Mouse (Mus musculus) intestine, postnatal 0 days (tissue): ENCODE data around the gene Pdcd5. TPM values are rescaled to one million over a fixed set of nuclear protein-coding genes. Genes with fewer than 3 reads are reported as not detected.

Experiments
- ATAC-seq: fragments of 200-750 bp; cut with Nextera tagmentation; 2 replicates; pipeline ENCODE4 v1.8.0; 2017; ENCODE audit warnings: mild to moderate bottlenecking, moderate TSS enrichment, moderate library complexity
- H3K27ac ChIP-seq: fragments of 300-500 bp; sonication (generic); 2 replicates; pipeline ENCODE4 v1.5.1; 2014; ENCODE audit warnings: mild to moderate bottlenecking, low read depth, low read length, moderate library complexity
- H3K27me3 ChIP-seq: fragments of 300-500 bp; sonication (generic); replicated peaks from 2 replicates; pipeline ENCODE4 v1.6.1; 2014; ENCODE audit warnings: low read length, mixed read lengths; ENCODE audit not compliant: control insufficient read depth, insufficient read depth
- H3K36me3 ChIP-seq: fragments of 300-500 bp; sonication (generic); 2 replicates; pipeline ENCODE4 v1.6.1; 2014; ENCODE audit warnings: mild to moderate bottlenecking, moderate library complexity; ENCODE audit not compliant: control insufficient read depth, insufficient read depth
- H3K4me1 ChIP-seq: fragments of 300-500 bp; sonication (generic); replicated peaks from 2 replicates; pipeline ENCODE4 v1.6.1; 2014; ENCODE audit warnings: antibody characterized with exemption, low read length, mixed read lengths; ENCODE audit not compliant: control insufficient read depth, insufficient read depth
- H3K4me2 ChIP-seq: fragments of 300-500 bp; sonication (generic); replicated peaks from 2 replicates; pipeline ENCODE4 v1.6.1; 2014; ENCODE audit warnings: low read depth, mild to moderate bottlenecking, moderate library complexity
- H3K4me3 ChIP-seq: fragments of 300-500 bp; sonication (generic); 2 replicates; pipeline ENCODE4 v1.5.1; 2014; ENCODE audit warnings: low read depth, low read length
- H3K9ac ChIP-seq: fragments of 300-500 bp; sonication (generic); 2 replicates; pipeline ENCODE4 v1.6.1; 2014; ENCODE audit warnings: mild to moderate bottlenecking, low read depth, low read length
- H3K9me3 ChIP-seq: fragments of 300-500 bp; sonication (generic); 2 replicates; pipeline ENCODE4 v1.6.1; 2016; ENCODE audit warnings: mixed run types; ENCODE audit not compliant: control insufficient read depth
- CTCF ChIP-seq: sonication (generic); IDR thresholded peaks from 2 replicates; pipeline ENCODE4 v1.5.1; 2016; ENCODE audit warnings: low read depth, mild to moderate bottlenecking, control low read depth, antibody characterized with exemption, moderate library complexity
- WGBS: fragments of 180-500 bp; shearing (Covaris S2); extraction: QIAGEN DNeasy Blood & Tissue Kit; methylation state at CpG from one replicate; pipeline ENCODE4 v1.1.7; 2014; 5-methylcytosine and 5-hydroxymethylcytosine counted together
- polyA plus RNA-seq: library from polyadenylated mRNA; unstranded; fragments of >200 nt; fragmentation: Nextera tagmentation; extraction: Ambion mirVana; gene quantifications from 2 replicates; pipeline ENCODE4 v1.2.1, GENCODE M21; 2015

The Pdcd5 gene
- polyA plus RNA-seq, 1 experiment from 2014 or later = 169 TPM

GRCm38 (mm10) chr7:35648239-35649069 is 1.1 kb upstream of the Pdcd5 start:
- H3K9ac ChIP-seq = no peak overlapping the region
- no peak overlapping the region for H3K4me2 ChIP-seq
- H3K4me1 ChIP-seq = no peaks in the 10 kb centered on the region
- peaks cover 12% of the 10 kb centered on the region; the same call in 1 of the 2 replicates for H3K36me3 ChIP-seq
- no peak for TF ChIP-seq CTCF
- H3K27me3 ChIP-seq = no peaks in the 10 kb centered on the region
- no peak for ATAC-seq
- no peak overlapping the region for H3K4me3 ChIP-seq
- H3K9me3 ChIP-seq = no peaks in the 10 kb centered on the region
- no peak overlapping the region for H3K27ac ChIP-seq
- WGBS = 66% methylated on average over 9 of the region's 9 CpGs

- TF ChIP-seq CTCF = no peak
- Histone ChIP-seq H3K4me3 (peak overlapping the region; percentile 93), H3K36me3 (peaks cover 28% of the 10 kb centered on the region), H3K27me3 (no peaks in the 10 kb centered on the region), H3K4me2 (peak overlapping the region; percentile 84), H3K9me3 (no peaks in the 10 kb centered on the region), H3K27ac (no peak overlapping the region), H3K4me1 (no peaks in the 10 kb centered on the region), H3K9ac (peak overlapping the region; percentile 90)
- 7% methylated on average over 34 of the region's 34 CpGs for WGBS
- ATAC-seq = 0 out of 2 replicates have a peak, but pooled peaks have one; percentile 3
Measured at GRCm38 (mm10) chr7:35646317-35647081, 822 bp downstream of the Pdcd5 start.

GRCm38 (mm10) chr7:35640072-35640471 is 7.2 kb downstream of the Pdcd5 start:
- peaks cover 77% of the 10 kb centered on the region for H3K36me3 ChIP-seq
- no peak for ATAC-seq
- H3K4me3 ChIP-seq = no peak overlapping the region
- H3K9me3 ChIP-seq = no peaks in the 10 kb centered on the region
- WGBS = 56% methylated on average over 6 of the region's 6 CpGs
- H3K4me1 ChIP-seq = no peaks in the 10 kb centered on the region
- no peak overlapping the region for H3K4me2 ChIP-seq
- H3K9ac ChIP-seq = no peak overlapping the region
- H3K27me3 ChIP-seq = no peaks in the 10 kb centered on the region
- H3K27ac ChIP-seq = no peak overlapping the region
- TF ChIP-seq CTCF = no peak

GRCm38 (mm10) chr7:35636874-35637273 is 10.4 kb downstream of the Pdcd5 start:
- Histone ChIP-seq H3K4me1 (no peaks in the 10 kb centered on the region), H3K27ac (no peak overlapping the region), H3K9ac (no peak overlapping the region), H3K27me3 (no peaks in the 10 kb centered on the region), H3K9me3 (no peaks in the 10 kb centered on the region), H3K36me3 (peaks cover 65% of the 10 kb centered on the region), H3K4me3 (no peak overlapping the region), H3K4me2 (no peak overlapping the region)
- no peak for TF ChIP-seq CTCF
- ATAC-seq = no peak
- 94% methylated on average over 9 of the region's 9 CpGs for WGBS

GRCm38 (mm10) chr7:35636229-35636628 is 11.1 kb downstream of the Pdcd5 start:
- Histone ChIP-seq H3K4me2 (no peak overlapping the region), H3K9me3 (no peaks in the 10 kb centered on the region), H3K4me1 (no peaks in the 10 kb centered on the region), H3K4me3 (no peak overlapping the region), H3K9ac (no peak overlapping the region), H3K27me3 (no peaks in the 10 kb centered on the region), H3K27ac (no peak overlapping the region), H3K36me3 (peaks cover 65% of the 10 kb centered on the region)
- peak; percentile 71 for TF ChIP-seq CTCF
- ATAC-seq = no peak
- WGBS = 64% methylated on average over 6 of the region's 6 CpGs

- 77% methylated on average over 5 of the region's 5 CpGs for WGBS
- no peaks in the 10 kb centered on the region for H3K9me3 ChIP-seq
- no peak overlapping the region for H3K4me2 ChIP-seq
- peak; percentile 80 for TF ChIP-seq CTCF
- H3K36me3 ChIP-seq = peaks cover 55% of the 10 kb centered on the region
- H3K9ac ChIP-seq = no peak overlapping the region
- no peaks in the 10 kb centered on the region for H3K27me3 ChIP-seq
- H3K27ac ChIP-seq = no peak overlapping the region
- H3K4me3 ChIP-seq = no peak overlapping the region
- no peaks in the 10 kb centered on the region for H3K4me1 ChIP-seq
- ATAC-seq = no peak
Measured at GRCm38 (mm10) chr7:35628496-35628895, 18.8 kb downstream of the Pdcd5 start.
